Mouse (Mus musculus): Measurements from ENCODE around the gene Cldn3.

DNA sequence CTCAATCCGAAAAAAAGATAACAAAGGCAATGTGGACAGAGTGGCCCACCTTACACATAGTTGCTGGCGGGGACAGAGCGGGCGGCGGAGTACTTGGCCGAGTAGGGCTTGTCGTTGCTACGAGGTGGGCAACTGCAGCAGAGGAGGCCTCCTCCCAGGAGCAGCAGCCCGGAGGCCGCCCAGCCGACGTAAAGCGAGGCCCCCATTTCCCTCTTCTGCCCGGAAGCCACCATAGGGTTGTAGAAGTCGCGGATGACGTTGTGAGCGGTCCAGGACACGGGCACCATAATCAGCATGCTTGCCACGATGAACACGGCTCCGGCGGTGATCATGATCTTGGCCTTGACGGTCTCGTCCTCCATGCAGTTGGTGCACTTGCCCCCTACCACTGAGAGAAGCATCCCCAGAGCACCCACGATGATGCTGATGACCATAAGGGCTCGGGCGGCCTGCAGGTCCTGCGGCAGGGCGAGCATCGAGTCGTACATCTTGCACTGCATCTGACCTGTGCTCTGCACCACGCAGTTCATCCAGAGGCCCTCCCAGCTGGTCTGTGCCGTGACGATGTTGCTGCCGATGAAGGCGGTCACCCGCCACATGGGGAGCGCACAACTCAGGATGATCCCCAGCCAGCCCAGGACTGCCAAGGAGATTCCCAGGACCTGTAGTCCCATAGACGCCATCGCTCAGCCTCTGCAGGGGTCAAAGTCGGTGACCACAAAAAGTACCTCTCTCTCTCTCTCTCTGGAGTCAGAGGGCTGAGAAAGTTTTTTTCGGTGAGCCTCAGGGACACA, 39.8 kb upstream of the Cldn3 start:
- TF ChIP-seq CTCF (IDR thresholded peaks at IDR 0.05; ENCODE audit: borderline replicate concordance, extremely low read depth, insufficient read depth, insufficient read length) (no peak), POLR2A (IDR thresholded peaks at IDR 0.05; ENCODE audit: borderline replicate concordance, extremely low read depth, insufficient read depth, insufficient read length, poor library complexity, severe bottlenecking) (no peak)

Measured in brain, embryonic 14.5 days (tissue).